Mouse (Mus musculus): Measurements from ENCODE around the gene Hoxb1.

- no peak for TF ChIP-seq POLR2A (IDR thresholded peaks at IDR 0.05; ENCODE audit: insufficient read depth, low read depth, low read length)
- no peak for TF ChIP-seq CTCF (IDR thresholded peaks at IDR 0.05)
- no peak for TF ChIP-seq EP300 (IDR thresholded peaks at IDR 0.05; ENCODE audit: insufficient read depth, low read depth, low read length)
Measured at GRCm38 (mm10) chr11:96353939-96354338, 11.6 kb upstream of the Hoxb1 start.
